Mouse (Mus musculus): ENCODE measurements around the gene Npb. TPM values are rescaled to one million over a fixed set of nuclear protein-coding genes. Genes with fewer than 3 reads are reported as not detected.
"Not testable (repeated sequence)": the region's sequence is repeated elsewhere in the genome, so short reads cannot be mapped to it uniquely, and the experiment has no call there.

The Npb gene
- total RNA-seq (2021) = 1 to 10 TPM in 1 of 2 experiments, not detected in 1; 1.4 TPM

- DNase-seq = no peak
- intact Hi-C loops (cut with DNase I) = no loop called here
These were observed at the start of gene Npb for GRCm38 (mm10) chr11:120608241-120609034. Npb (plus strand) TSS chr11:120608477.

- intact Hi-C loops (cut with DNase I); DNase-seq: not testable (repeated sequence)
These were observed 49.4 kb upstream of the Npb start for GRCm38 (mm10) chr11:120558843-120559242.

GRCm38 (mm10) chr11:120560952-120561728 is 47.1 kb upstream of the Npb start:
- intact Hi-C loops (cut with DNase I) = no loop called here
- DNase-seq = no peak

- no peak for DNase-seq
- intact Hi-C loops (cut with DNase I) = no loop called here
These were observed 45.3 kb upstream of the Npb start for GRCm38 (mm10) chr11:120562949-120563348.

GRCm38 (mm10) chr11:120565114-120565513 is 43.2 kb upstream of the Npb start:
- intact Hi-C loops (cut with DNase I) = loop anchor here (5.0 kb wide), 1 partner anchor 48 kb away; no protein-coding TSS in a partner anchor
- no peak for DNase-seq

- no peak for DNase-seq
These were observed 40.0 kb upstream of the Npb start for GRCm38 (mm10) chr11:120568324-120568723.

GRCm38 (mm10) chr11:120571122-120571521 is 37.2 kb upstream of the Npb start:
- no peak for DNase-seq

More at GRCm38 (mm10) chr11:120568324-120568723, 40.0 kb upstream of the Npb start:
- intact Hi-C loops (cut with DNase I) = loop anchor here (5.0 kb wide), 1 partner anchor 51 kb away; no protein-coding TSS in a partner anchor

GRCm38 (mm10) chr11:120571754-120572416 is 36.4 kb upstream of the Npb start:
- intact Hi-C loops (cut with DNase I) = no loop called here
- DNase-seq = no peak

More at GRCm38 (mm10) chr11:120571122-120571521, 37.2 kb upstream of the Npb start:
- intact Hi-C loops (cut with DNase I) = no loop called here

GRCm38 (mm10) chr11:120572417-120572751 is 35.9 kb upstream of the Npb start:
- intact Hi-C loops (cut with DNase I) = no loop called here
- DNase-seq = no peak

GRCm38 (mm10) chr11:120572752-120573584 is 35.3 kb upstream of the Npb start, which contains the start of gene P4hb:
P4hb (minus strand) TSS chr11:120573253.
- intact Hi-C loops (cut with DNase I) = no loop called here
- peak; percentile 100 for DNase-seq

- intact Hi-C loops (cut with DNase I) = no loop called here
- DNase-seq = no peak
These were observed 34.5 kb upstream of the Npb start for GRCm38 (mm10) chr11:120573585-120574277.

- no peak for DNase-seq
- intact Hi-C loops (cut with DNase I) = no loop called here
These were observed 34.0 kb upstream of the Npb start for GRCm38 (mm10) chr11:120574278-120574600.

GRCm38 (mm10) chr11:120575046-120575445 is 33.2 kb upstream of the Npb start:
- no peak for DNase-seq
- intact Hi-C loops (cut with DNase I) = no loop called here

- intact Hi-C loops (cut with DNase I) = no loop called here
- no peak for DNase-seq
These were observed 32.3 kb upstream of the Npb start for GRCm38 (mm10) chr11:120575940-120576339.

- intact Hi-C loops (cut with DNase I) = no loop called here
- no peak for DNase-seq
These were observed 31.8 kb upstream of the Npb start for GRCm38 (mm10) chr11:120576365-120576981.

GRCm38 (mm10) chr11:120577211-120578023 is 30.9 kb upstream of the Npb start:
- DNase-seq = no peak
- intact Hi-C loops (cut with DNase I) = no loop called here

GRCm38 (mm10) chr11:120578024-120578693 is 30.1 kb upstream of the Npb start:
- intact Hi-C loops (cut with DNase I) = no loop called here

GRCm38 (mm10) chr11:120578694-120579243 is 29.5 kb upstream of the Npb start:
- intact Hi-C loops (cut with DNase I) = no loop called here
- no peak for DNase-seq

More at GRCm38 (mm10) chr11:120578024-120578693, 30.1 kb upstream of the Npb start:
- DNase-seq = no peak

Data from left cerebral cortex, postnatal 4 days (tissue).